Comparison of ENCODE assay signal across 18 mouse cellular contexts in the genomic region with DNA sequence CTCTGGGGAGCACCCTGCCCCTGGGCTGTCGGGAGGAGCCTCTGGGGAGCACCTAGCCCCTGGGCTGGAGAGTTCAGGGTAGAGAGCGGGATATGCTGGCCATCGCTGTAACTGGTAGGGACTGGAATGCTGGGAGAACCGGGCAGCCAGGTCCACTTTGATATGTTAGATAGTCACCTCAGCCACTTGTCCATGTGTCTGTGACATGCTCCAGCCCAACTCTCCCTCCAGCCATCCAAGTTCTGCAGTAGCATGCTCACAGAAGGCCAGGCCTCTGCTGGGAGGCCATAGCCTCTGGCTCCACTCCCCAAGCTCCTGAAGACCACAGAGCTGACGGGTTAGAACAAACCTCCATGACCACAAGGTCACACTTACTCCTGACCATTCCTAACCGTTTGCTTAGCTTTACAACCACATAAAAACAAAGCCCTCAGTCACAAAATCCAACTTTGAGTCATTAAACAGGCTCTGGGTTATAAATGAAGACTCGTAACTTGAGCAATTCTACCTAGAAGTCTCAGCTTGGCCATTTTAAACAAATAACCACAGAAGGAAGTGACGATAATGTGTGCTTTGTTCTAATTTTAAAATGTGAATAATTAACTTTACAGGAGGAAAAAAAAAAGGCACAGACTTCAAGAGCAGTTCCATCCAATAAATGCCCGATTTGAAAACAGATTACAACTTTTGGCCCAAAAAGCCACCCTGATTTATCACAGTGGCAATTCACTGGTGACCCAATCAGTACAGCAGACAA. TPM values are rescaled to one million over a fixed set of nuclear protein-coding genes. Genes with fewer than 3 reads are reported as not detected.
DNase-seq lines count a peak whose midpoint lies in the region; ATAC-seq lines count a peak whose summit lies in the region.
"Had no signal": no experiment of that assay in that cellular context is flagged by ENCODE, and none has a peak within 500 bp of the region (broad histone marks: within the 10 kb centered on the region; RNA-seq: fewer than 3 reads in every experiment).

No protein-coding gene starts in this region.

- no peak for ATAC-seq in heart, embryonic 12.5 days (ENCODE audit: insufficient number of reproducible peaks, low FRiP score)
- no peak for ATAC-seq in lung, embryonic 15.5 days (ENCODE audit: borderline replicate concordance, extremely low read depth, low FRiP score, low TSS enrichment)
- ATAC-seq in limb, embryonic 13.5 days (ENCODE audit: low FRiP score, low read depth) = 0 out of 2 replicates have a peak, but pooled peaks have one; percentile 30
- ATAC-seq in erythroid progenitor cell, adult 5-6 weeks (replicated peaks; ENCODE audit: low FRiP score, poor library complexity, severe bottlenecking) = no peak
- ATAC-seq: forebrain, embryonic 15.5 days had no signal

- 58% methylated on average over 9 of the region's 9 CpGs for WGBS in heart, embryonic 10.5 days
- 70% methylated on average over 9 of the region's 9 CpGs for WGBS in heart, embryonic 12.5 days
- WGBS in lung, embryonic 15.5 days = 58% methylated on average over 9 of the region's 9 CpGs
- 44% methylated on average over 9 of the region's 9 CpGs for WGBS in limb, embryonic 13.5 days

- no peaks in the 10 kb centered on the region for H3K36me3 ChIP-seq in heart, embryonic 10.5 days
- no peaks in the 10 kb centered on the region for H3K36me3 ChIP-seq in heart, embryonic 12.5 days
- 0 out of 2 replicates have a peak, but pooled peaks cover 4% of the 10 kb centered on the region for H3K36me3 ChIP-seq in lung, embryonic 15.5 days
- no peaks in the 10 kb centered on the region for H3K36me3 ChIP-seq in limb, embryonic 13.5 days
- H3K36me3 ChIP-seq: forebrain, embryonic 15.5 days; G1E; hindbrain, embryonic 15.5 days had no signal

- H3K4me2 ChIP-seq in heart, embryonic 12.5 days = no peak overlapping the region
- H3K4me2 ChIP-seq in lung, embryonic 15.5 days = no peak overlapping the region
- H3K4me2 ChIP-seq in limb, embryonic 13.5 days (replicated peaks) = no peak overlapping the region
- H3K4me2 ChIP-seq: forebrain, embryonic 15.5 days; hindbrain, embryonic 15.5 days; liver, embryonic 11.5 days had no signal

- no peaks in the 10 kb centered on the region for H3K27me3 ChIP-seq in heart, embryonic 10.5 days (ENCODE audit: insufficient read depth, poor library complexity, severe bottlenecking)
- no peaks in the 10 kb centered on the region for H3K27me3 ChIP-seq in heart, embryonic 12.5 days (replicated peaks)
- no peaks in the 10 kb centered on the region for H3K27me3 ChIP-seq in lung, embryonic 15.5 days
- H3K27me3 ChIP-seq in limb, embryonic 13.5 days = peaks cover 7% of the 10 kb centered on the region; the same call in 1 of the 2 replicates
- H3K27me3 ChIP-seq: forebrain, embryonic 15.5 days; hindbrain, embryonic 15.5 days had no signal

- DNase-seq in heart, embryonic 10.5 days (ENCODE audit: low spot score) = peak; percentile 73
- no peak for DNase-seq in lung, postnatal 25 days (ENCODE audit: low spot score)
- DNase-seq in hindlimb bud, embryonic 11.5 days (ENCODE audit: extremely low spot score, low read depth, low spot score) = peak; percentile 16
- DNase-seq in spleen, adult 12 weeks (ENCODE audit: low spot score) = no peak
- DNase-seq: adrenal gland, postnatal 10 days; cerebellum, adult 9-10 months; gastrocnemius, adult 2 months; heart, postnatal 14 days; midbrain, embryonic 14.5 days had no signal

- H3K4me1 ChIP-seq in heart, embryonic 10.5 days = peaks cover 27% of the 10 kb centered on the region
- peaks cover 28% of the 10 kb centered on the region for H3K4me1 ChIP-seq in heart, embryonic 12.5 days (replicated peaks)
- peaks cover 17% of the 10 kb centered on the region; the same call in 1 of the 2 replicates for H3K4me1 ChIP-seq in lung, embryonic 15.5 days
- H3K4me1 ChIP-seq in limb, embryonic 13.5 days = peaks cover 22% of the 10 kb centered on the region
- H3K4me1 ChIP-seq: forebrain, embryonic 15.5 days had no signal

- H3K4me3 ChIP-seq in heart, embryonic 10.5 days = no peak overlapping the region
- H3K4me3 ChIP-seq in heart, embryonic 12.5 days = no peak overlapping the region
- H3K4me3 ChIP-seq in lung, embryonic 15.5 days = no peak overlapping the region
- H3K4me3 ChIP-seq in limb, embryonic 13.5 days = no peak overlapping the region
- H3K4me3 ChIP-seq: forebrain, embryonic 15.5 days; gastrocnemius, adult 2 months; heart, adult 2 months; hindbrain, embryonic 15.5 days had no signal

- H3K27ac ChIP-seq in heart, embryonic 10.5 days = peak overlapping the region; percentile 47; the same call in 1 of the 2 replicates
- H3K27ac ChIP-seq in heart, embryonic 12.5 days (ENCODE audit: poor library complexity, severe bottlenecking) = no peak overlapping the region
- 0 out of 2 replicates have a peak overlapping the region, but pooled peaks have one; percentile 29 for H3K27ac ChIP-seq in lung, embryonic 15.5 days
- H3K27ac ChIP-seq in limb, embryonic 13.5 days = no peak overlapping the region
- H3K27ac ChIP-seq: forebrain, embryonic 15.5 days; gastrocnemius, adult 2 months; heart, adult 2 months; hindbrain, embryonic 15.5 days had no signal

- no peak overlapping the region for H3K9ac ChIP-seq in heart, embryonic 12.5 days
- no peak overlapping the region for H3K9ac ChIP-seq in lung, embryonic 15.5 days
- H3K9ac ChIP-seq in limb, embryonic 13.5 days = no peak overlapping the region
- H3K9ac ChIP-seq: forebrain, embryonic 15.5 days; hindbrain, embryonic 15.5 days had no signal

- H3K9me3 ChIP-seq in heart, embryonic 10.5 days = no peaks in the 10 kb centered on the region
- no peaks in the 10 kb centered on the region for H3K9me3 ChIP-seq in heart, embryonic 12.5 days (replicated peaks)
- H3K9me3 ChIP-seq in lung, embryonic 15.5 days = no peaks in the 10 kb centered on the region
- no peaks in the 10 kb centered on the region; the same call in 1 of the 2 replicates for H3K9me3 ChIP-seq in limb, embryonic 13.5 days
- H3K9me3 ChIP-seq: forebrain, embryonic 15.5 days; G1E; hindbrain, embryonic 15.5 days had no signal

RNA-seq across cellular contexts. Expression of a gene that starts 10.3 kb away (rescaled TPM):
- 0.73 and 1.0 TPM in 2 replicates for polyA plus RNA-seq in heart, embryonic 10.5 days (2016; fragmentation: Nextera tagmentation; extraction: Ambion mirVana)
- polyA plus RNA-seq in heart, embryonic 12.5 days (2016; fragmentation: Nextera tagmentation; extraction: Ambion mirVana) = 0.93 and 1.4 TPM in 2 replicates
- polyA plus RNA-seq in lung, embryonic 15.5 days (2015; fragmentation: Nextera tagmentation; extraction: Ambion mirVana) = 18.8 and 19.5 TPM in 2 replicates
- polyA plus RNA-seq in limb, embryonic 13.5 days (2015; fragmentation: Nextera tagmentation; extraction: Ambion mirVana) = 0.34 TPM in 1 of 2 replicates, not detected in the other
- total RNA-seq in erythroid progenitor cell, adult 5-6 weeks (2015; ENCODE audit: low replicate concordance) = not detected in 2 replicates
- total RNA-seq in erythroid progenitor cell, adult 5-6 weeks (2017; ENCODE audit: low replicate concordance) = not detected in 2 replicates
- polyA plus RNA-seq: forebrain, embryonic 15.5 days; G1E; hindbrain, embryonic 15.5 days; midbrain, embryonic 14.5 days had no signal

RNA-seq across cellular contexts. Expression of a gene that starts 47.1 kb away (rescaled TPM):
- 0.05 TPM in 1 of 2 replicates, not detected in the other for polyA plus RNA-seq in heart, embryonic 10.5 days (2016; fragmentation: Nextera tagmentation; extraction: Ambion mirVana)
- not detected in 2 replicates for polyA plus RNA-seq in heart, embryonic 12.5 days (2016; fragmentation: Nextera tagmentation; extraction: Ambion mirVana)
- polyA plus RNA-seq in lung, embryonic 15.5 days (2015; fragmentation: Nextera tagmentation; extraction: Ambion mirVana) = 0.09 TPM in 1 of 2 replicates, not detected in the other
- not detected in 2 replicates for polyA plus RNA-seq in limb, embryonic 13.5 days (2015; fragmentation: Nextera tagmentation; extraction: Ambion mirVana)
- not detected in 2 replicates for total RNA-seq in erythroid progenitor cell, adult 5-6 weeks (2015; ENCODE audit: low replicate concordance)
- not detected in 2 replicates for total RNA-seq in erythroid progenitor cell, adult 5-6 weeks (2017; ENCODE audit: low replicate concordance)
- total RNA-seq: adrenal gland, postnatal 10 days; gastrocnemius, adult 2 months; heart, adult 2 months; heart, postnatal 14 days had no signal
- polyA plus RNA-seq: forebrain, embryonic 15.5 days; G1E; heart, adult 2 months; hindbrain, embryonic 15.5 days; liver, embryonic 11.5 days; midbrain, embryonic 14.5 days had no signal

Comparison
In these comparisons a context has a peak if more than half of its experiments do, and no peak if none do; other contexts are left out.
1. H3K27ac ChIP-seq: peak in heart, embryonic 10.5 days (single experiment) and lung, embryonic 15.5 days (single experiment); none in heart, embryonic 12.5 days (single experiment) and limb, embryonic 13.5 days (single experiment).
2. DNase-seq: peak in heart, embryonic 10.5 days (single experiment) and hindlimb bud, embryonic 11.5 days (single experiment); none in lung, postnatal 25 days (single experiment) and spleen, adult 12 weeks (single experiment).